Mouse (Mus musculus): Measurements from ENCODE around the gene Nt5e.

DNA sequence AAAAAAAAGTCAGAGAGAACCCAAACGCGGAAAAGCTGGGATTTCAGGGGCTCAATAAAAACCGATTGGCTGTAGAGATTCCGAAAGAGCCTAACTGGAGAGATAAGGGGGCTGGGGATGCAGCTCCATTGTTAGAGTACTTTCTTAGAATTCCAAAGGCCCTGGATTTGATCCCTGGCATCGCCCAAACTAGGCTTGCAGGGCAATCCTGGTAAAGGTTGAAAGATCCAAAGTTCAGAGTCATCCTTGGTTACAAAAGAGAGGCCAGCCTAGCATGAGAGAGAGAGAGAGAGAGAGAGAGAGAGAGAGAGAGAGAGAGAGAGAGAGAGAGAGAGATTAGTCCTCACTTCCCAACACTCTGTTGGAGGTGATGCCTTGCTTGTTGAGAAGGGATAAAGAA lies 1.7 kb downstream of the Nt5e start:
- TF ChIP-seq CTCF (IDR thresholded peaks at IDR 0.05; ENCODE audit: low read depth) (no peak), EP300 (IDR thresholded peaks at IDR 0.05; ENCODE audit: low read depth) (no peak)
